In genomic region chr5:146844301-146844941, GRCm38 (mm10) we compare ENCODE assay signal across 8 mouse cellular contexts. TPM values are rescaled to one million over a fixed set of nuclear protein-coding genes. Genes with fewer than 3 reads are reported as not detected.
DNase-seq lines count a peak whose midpoint lies in the region; ATAC-seq and TF ChIP-seq lines count a peak whose summit lies in the region.

No protein-coding gene starts in this region.

- no peaks in the 10 kb centered on the region; the same call in 1 of the 2 replicates for H3K36me3 ChIP-seq in kidney, embryonic 15.5 days
- H3K36me3 ChIP-seq in myocyte (ENCODE audit: control insufficient read depth, insufficient read depth) = no peaks in the 10 kb centered on the region

- ATAC-seq in kidney, embryonic 15.5 days (replicated peaks; ENCODE audit: low FRiP score) = no peak; the same call in none of the 2 replicates
- peak; percentile 44 for ATAC-seq in inflammation-experienced regulatory T-cells, adult 6 months
- no peak for ATAC-seq in frontal cortex, adult (ENCODE audit: low TSS enrichment)

- no peak for TF ChIP-seq POLR2A in brain, embryonic 14.5 days (IDR thresholded peaks at IDR 0.05; ENCODE audit: borderline replicate concordance, extremely low read depth, insufficient read depth, insufficient read length, poor library complexity, severe bottlenecking)
- no peak for TF ChIP-seq POLR2A in myocyte (IDR thresholded peaks at IDR 0.05; ENCODE audit: insufficient read length, low read depth)

- H3K27ac ChIP-seq in kidney, embryonic 15.5 days = peak overlapping the region; percentile 87

- peak overlapping the region; percentile 63 for H3K4me3 ChIP-seq in kidney, embryonic 15.5 days (replicated peaks)
- H3K4me3 ChIP-seq in myocyte = peak overlapping the region; percentile 27

- no peaks in the 10 kb centered on the region for H3K27me3 ChIP-seq in kidney, embryonic 15.5 days
- H3K27me3 ChIP-seq in myocyte (ENCODE audit: control insufficient read depth, insufficient read depth, insufficient read length) = no peaks in the 10 kb centered on the region

- no peaks in the 10 kb centered on the region for H3K79me2 ChIP-seq in myocyte (ENCODE audit: control insufficient read depth, insufficient read depth)

- H3ac ChIP-seq in myocyte (ENCODE audit: control insufficient read depth, insufficient read length) = peak overlapping the region; percentile 48

- peak; percentile 59; the same call in 1 of the 2 replicates for TF ChIP-seq CTCF in brain, embryonic 14.5 days (IDR thresholded peaks at IDR 0.05; ENCODE audit: borderline replicate concordance, extremely low read depth, insufficient read depth, insufficient read length)

- H3K4me2 ChIP-seq in kidney, embryonic 15.5 days = peak overlapping the region; percentile 83
- peak overlapping the region; percentile 93 for H3K4me2 ChIP-seq in myocyte (ENCODE audit: low read depth)

- WGBS in kidney, embryonic 15.5 days = 11% methylated on average over 6 of the region's 6 CpGs

- peaks cover 42% of the 10 kb centered on the region for H3K4me1 ChIP-seq in kidney, embryonic 15.5 days

- no peak for DNase-seq in kidney, postnatal 10 days
- DNase-seq in brain, embryonic 14.5 days (ENCODE audit: low read depth) = peak; percentile 67
- no peak for DNase-seq in layer of hippocampus, postnatal 10 days (ENCODE audit: low spot score in 2 of 2)
- no peak for DNase-seq in kidney, adult 18-20 months

- H3K9ac ChIP-seq in kidney, embryonic 15.5 days = peak overlapping the region; percentile 61

- no peaks in the 10 kb centered on the region for H3K9me3 ChIP-seq in kidney, embryonic 15.5 days (replicated peaks)

TF ChIP-seq in myocyte, 11 proteins besides CTCF, POLR2A, EP300 and RAD21:
- TF ChIP-seq SRF (IDR thresholded peaks at IDR 0.05; ENCODE audit: control insufficient read depth, insufficient read length, low read depth) (no peak), MYOG (IDR thresholded peaks at IDR 0.05; ENCODE audit: control insufficient read depth in 1 of 3, insufficient read depth in 1 of 3, insufficient read length in 2 of 3, low read depth in 2 of 3) (no peak), CEBPB (IDR thresholded peaks at IDR 0.05; ENCODE audit: insufficient read depth, poor library complexity, severe bottlenecking) (no peak), REST (IDR thresholded peaks at IDR 0.05; ENCODE audit: insufficient read depth, insufficient read length) (no peak), E2F4 (IDR thresholded peaks at IDR 0.05; ENCODE audit: insufficient read depth) (no peak), MAX (IDR thresholded peaks at IDR 0.05; ENCODE audit: low read depth) (no peak), USF1 (IDR thresholded peaks at IDR 0.05; ENCODE audit: low read depth) (no peak), TCF3 (IDR thresholded peaks at IDR 0.05; ENCODE audit: insufficient read length, low read depth) (no peak), MYOD1 (IDR thresholded peaks at IDR 0.05; ENCODE audit: control insufficient read depth in 1 of 3, insufficient read length in 2 of 3, low read depth in 2 of 3) (no peak), POLR2AphosphoS2 (IDR thresholded peaks at IDR 0.05; ENCODE audit: insufficient read length, low read depth) (no peak), TCF12 (IDR thresholded peaks at IDR 0.05; ENCODE audit: insufficient read depth, poor library complexity, severe bottlenecking) (no peak)

RNA-seq across cellular contexts. Expression of gene Rasl11a, which starts 0.5 kb away (rescaled TPM):
- 78.6 and 87.4 TPM in 2 replicates for polyA plus RNA-seq in kidney, embryonic 15.5 days (2015; fragmentation: Nextera tagmentation; extraction: Ambion mirVana)
- 5.5 and 6.5 TPM in 2 replicates for polyA plus RNA-seq in brain, embryonic 14.5 days (2012; rRNA removed)
- polyA plus RNA-seq in inflammation-experienced regulatory T-cells, adult 6 months (2017; shearing (Covaris generic)) = 10 to 100 TPM in 1 of 3 experiments, 1 to 10 TPM in 2; 6.9 to 10.7 (median 8.0) TPM
- 1.3 TPM for polyA plus RNA-seq in myocyte (2012; fragmentation: generic; extraction: Trizol)
- total RNA-seq in layer of hippocampus, postnatal 10 days (2021) = 10 to 100 TPM; 17.6 to 21.7 TPM

RNA-seq across cellular contexts. Expression of gene Rpl21, which starts 11.7 kb away (rescaled TPM):
- 549 and 599 TPM in 2 replicates for polyA plus RNA-seq in kidney, embryonic 15.5 days (2015; fragmentation: Nextera tagmentation; extraction: Ambion mirVana)
- 222 and 324 TPM in 2 replicates for polyA plus RNA-seq in brain, embryonic 14.5 days (2012; rRNA removed)
- 1,000 to 10,000 TPM in 1 of 3 experiments, 100 to 1,000 TPM in 2; 475 to 1,461 (median 755) TPM for polyA plus RNA-seq in inflammation-experienced regulatory T-cells, adult 6 months (2017; shearing (Covaris generic))
- polyA plus RNA-seq in myocyte (2012; fragmentation: generic; extraction: Trizol) = 519 TPM
- 100 to 1,000 TPM; 264 to 265 TPM for total RNA-seq in layer of hippocampus, postnatal 10 days (2021)

RNA-seq across cellular contexts. Expression of gene Usp12, which starts 49.6 kb away (rescaled TPM):
- polyA plus RNA-seq in kidney, embryonic 15.5 days (2015; fragmentation: Nextera tagmentation; extraction: Ambion mirVana) = 21.2 and 21.7 TPM in 2 replicates
- 19.5 and 27.6 TPM in 2 replicates for polyA plus RNA-seq in brain, embryonic 14.5 days (2012; rRNA removed)
- 1 to 10 TPM; 4.5 to 6.7 (median 5.8) TPM for polyA plus RNA-seq in inflammation-experienced regulatory T-cells, adult 6 months (2017; shearing (Covaris generic))
- polyA plus RNA-seq in myocyte (2012; fragmentation: generic; extraction: Trizol) = 11.9 TPM
- 10 to 100 TPM; 64.4 to 67.3 TPM for total RNA-seq in layer of hippocampus, postnatal 10 days (2021)
